ENCODE assay signal across 16 mouse cellular contexts in genomic region chr1:79757597-79757996, GRCm38 (mm10). TPM values are rescaled to one million over a fixed set of nuclear protein-coding genes. Genes with fewer than 3 reads are reported as not detected.
DNase-seq lines count a peak whose midpoint lies in the region; ATAC-seq lines count a peak whose summit lies in the region.
"Had no signal": no experiment of that assay in that cellular context is flagged by ENCODE, and none has a peak within 500 bp of the region (broad histone marks: within the 10 kb centered on the region; RNA-seq: fewer than 3 reads in every experiment).

No protein-coding gene starts in this region.

- no peaks in the 10 kb centered on the region for H3K9me3 ChIP-seq in heart, embryonic 12.5 days (replicated peaks)
- no peaks in the 10 kb centered on the region for H3K9me3 ChIP-seq in intestine, embryonic 16.5 days (ENCODE audit: control insufficient read depth, low read length)
- no peaks in the 10 kb centered on the region for H3K9me3 ChIP-seq in intestine, embryonic 15.5 days
- no peaks in the 10 kb centered on the region for H3K9me3 ChIP-seq in lung, embryonic 16.5 days (ENCODE audit: control insufficient read depth, low read length)
- H3K9me3 ChIP-seq: embryonic facial prominence, embryonic 12.5 days had no signal

- H3K4me1 ChIP-seq in heart, embryonic 12.5 days (replicated peaks), result peaks cover 31% of the 10 kb centered on the region
- peaks cover 10% of the 10 kb centered on the region for H3K4me1 ChIP-seq in intestine, embryonic 16.5 days (ENCODE audit: control insufficient read depth, insufficient read depth, low read length)
- 0 out of 2 replicates have a peak, but pooled peaks cover 12% of the 10 kb centered on the region for H3K4me1 ChIP-seq in intestine, embryonic 15.5 days (replicated peaks)
- H3K4me1 ChIP-seq in lung, embryonic 16.5 days (replicated peaks; ENCODE audit: control insufficient read depth, insufficient read depth, low read length), result peaks cover 10% of the 10 kb centered on the region
- H3K4me1 ChIP-seq in brown adipose tissue, adult 24 weeks (ENCODE audit: control insufficient read depth, insufficient read depth, insufficient read length, low read length), result peaks cover 35% of the 10 kb centered on the region

- 75% methylated on average over 4 of the region's 4 CpGs for WGBS in heart, embryonic 12.5 days
- WGBS in intestine, embryonic 16.5 days, result 76% methylated on average over 4 of the region's 4 CpGs
- 78% methylated on average over 4 of the region's 4 CpGs for WGBS in intestine, embryonic 15.5 days
- 57% methylated on average over 4 of the region's 4 CpGs for WGBS in lung, embryonic 16.5 days

- no peak for ATAC-seq in heart, embryonic 12.5 days (ENCODE audit: insufficient number of reproducible peaks, low FRiP score)
- ATAC-seq in intestine, embryonic 16.5 days, result no peak
- ATAC-seq in intestine, embryonic 15.5 days, result no peak
- no peak for ATAC-seq in lung, embryonic 16.5 days (ENCODE audit: low read depth)
- ATAC-seq in cerebellum, adult (ENCODE audit: insufficient number of reproducible peaks, low FRiP score, low TSS enrichment), result no peak
- ATAC-seq: forebrain, embryonic 16.5 days; inflammation-experienced regulatory T-cells, adult 6 months; midbrain, embryonic 16.5 days had no signal

- no peak overlapping the region for H3K4me2 ChIP-seq in heart, embryonic 12.5 days
- H3K4me2 ChIP-seq in intestine, embryonic 16.5 days (ENCODE audit: low read depth, low read length), result no peak overlapping the region
- no peak overlapping the region for H3K4me2 ChIP-seq in intestine, embryonic 15.5 days (replicated peaks)
- H3K4me2 ChIP-seq in lung, embryonic 16.5 days (ENCODE audit: low read depth, low read length), result no peak overlapping the region
- H3K4me2 ChIP-seq: embryonic facial prominence, embryonic 12.5 days had no signal

- intact Hi-C loops in heart, postnatal 14 days (cut with DNase I), result no loop called here

- DNase-seq in heart, postnatal 14 days, result no peak
- DNase-seq in lung, postnatal 14 days, result no peak
- DNase-seq: adrenal gland, postnatal 25 days; cerebellum, adult 9-10 months; spleen, adult 18-20 months; thymus, postnatal 14 days had no signal

- H3K4me3 ChIP-seq in heart, embryonic 12.5 days, result no peak overlapping the region
- H3K4me3 ChIP-seq in intestine, embryonic 16.5 days (ENCODE audit: low read length), result no peak overlapping the region
- no peak overlapping the region for H3K4me3 ChIP-seq in intestine, embryonic 15.5 days (replicated peaks)
- no peak overlapping the region for H3K4me3 ChIP-seq in lung, embryonic 16.5 days (ENCODE audit: low read length)
- no peak overlapping the region for H3K4me3 ChIP-seq in brown adipose tissue, adult 24 weeks (ENCODE audit: insufficient read depth, low read depth, low read length)
- H3K4me3 ChIP-seq: embryonic facial prominence, embryonic 12.5 days had no signal

- no peaks in the 10 kb centered on the region for H3K27me3 ChIP-seq in heart, embryonic 12.5 days (replicated peaks)
- no peaks in the 10 kb centered on the region for H3K27me3 ChIP-seq in intestine, embryonic 16.5 days (replicated peaks; ENCODE audit: control insufficient read depth, insufficient read depth, low read length)
- no peaks in the 10 kb centered on the region for H3K27me3 ChIP-seq in intestine, embryonic 15.5 days (replicated peaks)
- no peaks in the 10 kb centered on the region for H3K27me3 ChIP-seq in lung, embryonic 16.5 days (ENCODE audit: control insufficient read depth, insufficient read depth, low read depth, low read length)
- H3K27me3 ChIP-seq: embryonic facial prominence, embryonic 12.5 days had no signal

- H3K9ac ChIP-seq in heart, embryonic 12.5 days, result no peak overlapping the region
- H3K9ac ChIP-seq in intestine, embryonic 16.5 days (ENCODE audit: low read depth, low read length), result no peak overlapping the region
- H3K9ac ChIP-seq in intestine, embryonic 15.5 days, result no peak overlapping the region
- no peak overlapping the region for H3K9ac ChIP-seq in lung, embryonic 16.5 days (ENCODE audit: low read length)
- H3K9ac ChIP-seq: embryonic facial prominence, embryonic 12.5 days had no signal

- H3K36me3 ChIP-seq in heart, embryonic 12.5 days, result no peaks in the 10 kb centered on the region
- H3K36me3 ChIP-seq in intestine, embryonic 16.5 days (ENCODE audit: control insufficient read depth, insufficient read depth, low read length), result no peaks in the 10 kb centered on the region
- H3K36me3 ChIP-seq in intestine, embryonic 15.5 days, result no peaks in the 10 kb centered on the region
- H3K36me3 ChIP-seq in lung, embryonic 16.5 days (ENCODE audit: control insufficient read depth, insufficient read depth, low read length), result no peaks in the 10 kb centered on the region
- H3K36me3 ChIP-seq: embryonic facial prominence, embryonic 12.5 days had no signal

- H3K27ac ChIP-seq in heart, embryonic 12.5 days (ENCODE audit: poor library complexity, severe bottlenecking), result 0 out of 2 replicates have a peak overlapping the region, but pooled peaks have one; percentile 30
- H3K27ac ChIP-seq in intestine, embryonic 16.5 days (ENCODE audit: low read length), result peak overlapping the region; percentile 34
- no peak overlapping the region for H3K27ac ChIP-seq in intestine, embryonic 15.5 days
- H3K27ac ChIP-seq in lung, embryonic 16.5 days (ENCODE audit: low read length), result peak overlapping the region; percentile 6
- H3K27ac ChIP-seq in brown adipose tissue, adult 24 weeks (replicated peaks; ENCODE audit: low read depth, low read length), result 0 out of 2 replicates have a peak overlapping the region, but pooled peaks have one; percentile 24
- H3K27ac ChIP-seq: embryonic facial prominence, embryonic 12.5 days had no signal

RNA-seq across cellular contexts. Expression of gene Mrpl44, which starts 18.2 kb away (rescaled TPM):
- polyA plus RNA-seq in heart, embryonic 12.5 days (2016; fragmentation: Nextera tagmentation; extraction: Ambion mirVana), result 45.5 and 47.1 TPM in 2 replicates
- total RNA-seq in heart, postnatal 14 days (2021), result 10 to 100 TPM; 56.9 to 58.5 TPM
- polyA plus RNA-seq in intestine, embryonic 16.5 days (2015; fragmentation: Nextera tagmentation; extraction: Ambion mirVana), result 51.4 and 56.1 TPM in 2 replicates
- polyA plus RNA-seq in intestine, embryonic 15.5 days (2015; fragmentation: Nextera tagmentation; extraction: Ambion mirVana), result 52.6 and 54.7 TPM in 2 replicates
- 54.1 and 55.0 TPM in 2 replicates for polyA plus RNA-seq in lung, embryonic 16.5 days (2015; fragmentation: Nextera tagmentation; extraction: Ambion mirVana)
- polyA plus RNA-seq in brown adipose tissue, adult 24 weeks (2012; ENCODE audit: insufficient read depth, insufficient read length, missing spikeins), result 52.1 and 52.2 TPM in 2 replicates

RNA-seq across cellular contexts. Expression of gene Wdfy1, which starts 18.3 kb away (rescaled TPM):
- 25.3 and 25.9 TPM in 2 replicates for polyA plus RNA-seq in heart, embryonic 12.5 days (2016; fragmentation: Nextera tagmentation; extraction: Ambion mirVana)
- total RNA-seq in heart, postnatal 14 days (2021), result 10 to 100 TPM; 18.6 to 23.0 TPM
- 34.9 and 39.3 TPM in 2 replicates for polyA plus RNA-seq in intestine, embryonic 16.5 days (2015; fragmentation: Nextera tagmentation; extraction: Ambion mirVana)
- 31.3 and 33.1 TPM in 2 replicates for polyA plus RNA-seq in intestine, embryonic 15.5 days (2015; fragmentation: Nextera tagmentation; extraction: Ambion mirVana)
- polyA plus RNA-seq in lung, embryonic 16.5 days (2015; fragmentation: Nextera tagmentation; extraction: Ambion mirVana), result 43.7 and 48.7 TPM in 2 replicates
- polyA plus RNA-seq in brown adipose tissue, adult 24 weeks (2012; ENCODE audit: insufficient read depth, insufficient read length, missing spikeins), result 4.0 and 5.8 TPM in 2 replicates
